Mouse (Mus musculus) frontal cortex, adult (tissue): ENCODE data around the gene D830030K20Rik.
"Not testable (repeated sequence)": the region's sequence is repeated elsewhere in the genome, so short reads cannot be mapped to it uniquely, and the experiment has no call there.

Experiments
- ATAC-seq: cut with Nextera tagmentation; 2 replicates; pipeline ENCODE4 v1.9.2; 2017; ENCODE audit warnings: mild to moderate bottlenecking, moderate library complexity, mixed read lengths; ENCODE audit not compliant: low TSS enrichment

D830030K20Rik gene

GRCm38 (mm10) chr14:3208272-3209152, at the start of gene D830030K20Rik:
Gene D830030K20Rik, plus strand, starts transcription at chr14:3208488.
- ATAC-seq, result peak; percentile 69; the same call in 1 of the 2 replicates

- ATAC-seq, result not testable (repeated sequence)
Observed at GRCm38 (mm10) chr14:3187955-3188354, 20.3 kb upstream of the D830030K20Rik start, which contains the start of gene Gm5795. Gene Gm5795, plus strand, starts transcription at chr14:3188255.

DNA sequence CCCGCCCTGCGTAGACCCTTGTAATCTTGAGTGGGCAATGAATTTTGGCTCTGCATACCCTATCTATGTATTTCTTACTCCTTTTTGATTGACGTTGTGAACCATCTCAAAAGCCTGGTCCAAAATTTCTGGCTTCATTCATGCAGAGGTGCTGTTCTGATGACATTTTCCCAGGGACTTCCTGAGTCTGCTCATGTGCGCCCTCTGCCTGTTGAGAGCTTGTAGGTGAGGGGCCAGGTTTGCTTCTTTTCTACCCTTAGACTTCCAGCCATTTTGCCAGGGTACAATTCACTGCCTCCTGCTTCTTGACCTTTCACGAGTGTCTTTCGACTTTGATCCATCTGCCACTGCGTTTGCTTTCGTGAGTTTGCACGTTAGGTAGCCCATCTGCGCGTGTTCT, 1.1 kb downstream of the D830030K20Rik start:
- ATAC-seq, result not testable (repeated sequence)

DNA sequence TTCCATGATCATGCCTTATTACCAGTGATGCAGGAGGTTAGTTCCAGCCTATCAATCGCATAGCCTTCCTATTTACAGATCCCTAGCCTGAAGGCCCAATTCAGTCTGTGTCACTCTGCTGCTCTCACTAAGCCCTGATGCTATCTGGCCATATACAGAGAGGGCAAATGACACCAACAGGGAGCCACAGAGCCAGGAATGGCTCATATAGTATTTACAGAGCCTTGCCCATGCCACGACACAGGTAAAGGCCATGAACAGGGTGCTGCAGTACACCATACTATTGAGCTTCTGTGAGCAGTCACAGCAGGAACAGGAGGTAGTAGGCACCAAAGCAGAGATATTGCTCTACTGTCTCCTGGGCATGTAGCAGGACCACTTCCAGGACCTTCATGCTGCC, 54.2 kb downstream of the D830030K20Rik start:
- ATAC-seq, result not testable (repeated sequence)
